Mouse (Mus musculus) c-Kit-positive CD71-positive TER-119-positive erythroid progenitor cells, embryonic 14.5 days (primary cell): ENCODE measurements around the gene Ahnak.

ENCODE experiments used
- DNase-seq: peaks from one replicate; pipeline ENCODE4 v3.0.0-alpha.2; 2013; ENCODE audit warnings: low spot score

Gene Ahnak

GRCm38 (mm10) chr19:8989066-8989566 is at the start of gene Ahnak:
Gene Ahnak, plus strand, starts transcription at chr19:8989284.
- no peak for DNase-seq

- no peak for DNase-seq
These were observed 48.5 kb upstream of the Ahnak start for GRCm38 (mm10) chr19:8940526-8941133.

- no peak for DNase-seq
These were observed 48.0 kb upstream of the Ahnak start for GRCm38 (mm10) chr19:8941136-8941514.

- DNase-seq: peak; percentile 95
These were observed 47.4 kb upstream of the Ahnak start, which contains the start of gene Mta2 for GRCm38 (mm10) chr19:8941515-8942217. Gene Mta2, plus strand, starts transcription at chr19:8941875.

GRCm38 (mm10) chr19:8942276-8942964 is 46.7 kb upstream of the Ahnak start:
- DNase-seq: no peak

GRCm38 (mm10) chr19:8943047-8943446 is 46.0 kb upstream of the Ahnak start:
- no peak for DNase-seq

- DNase-seq: peak; percentile 64
These were observed 45.0 kb upstream of the Ahnak start for GRCm38 (mm10) chr19:8944062-8944461.

GRCm38 (mm10) chr19:8944750-8945149 is 44.3 kb upstream of the Ahnak start:
- DNase-seq: peak; percentile 75

- no peak for DNase-seq
These were observed 43.8 kb upstream of the Ahnak start for GRCm38 (mm10) chr19:8945251-8945650.

- DNase-seq: no peak
These were observed 42.2 kb upstream of the Ahnak start for GRCm38 (mm10) chr19:8946929-8947328.

GRCm38 (mm10) chr19:8950190-8950589 is 38.9 kb upstream of the Ahnak start:
- no peak for DNase-seq

GRCm38 (mm10) chr19:8952241-8952640 is 36.8 kb upstream of the Ahnak start:
- no peak for DNase-seq

- DNase-seq: peak; percentile 93
These were observed 35.7 kb upstream of the Ahnak start, which contains the start of gene Tut1 for GRCm38 (mm10) chr19:8953135-8954039. Gene Tut1, plus strand, starts transcription at chr19:8953847.

GRCm38 (mm10) chr19:8954171-8954570 is 34.9 kb upstream of the Ahnak start:
- DNase-seq: no peak

- no peak for DNase-seq
These were observed 26.8 kb upstream of the Ahnak start for GRCm38 (mm10) chr19:8962256-8962655.

- DNase-seq: no peak
These were observed 24.0 kb upstream of the Ahnak start for GRCm38 (mm10) chr19:8965075-8965474.

- DNase-seq: no peak
These were observed 23.3 kb upstream of the Ahnak start for GRCm38 (mm10) chr19:8965771-8966170.

- DNase-seq: no peak
These were observed 22.9 kb upstream of the Ahnak start for GRCm38 (mm10) chr19:8966198-8966589.

- DNase-seq: peak; percentile 99
These were observed 22.3 kb upstream of the Ahnak start, which contains the start of gene Eef1g for GRCm38 (mm10) chr19:8966590-8967372. Gene Eef1g, plus strand, starts transcription at chr19:8967041.

- no peak for DNase-seq
These were observed 21.7 kb upstream of the Ahnak start for GRCm38 (mm10) chr19:8967373-8967743.

GRCm38 (mm10) chr19:8967893-8968292 is 21.2 kb upstream of the Ahnak start:
- DNase-seq: no peak
